Mouse (Mus musculus): ENCODE data around the gene Gm17677. TPM values are rescaled to one million over a fixed set of nuclear protein-coding genes. Genes with fewer than 3 reads are reported as not detected.

Gene Gm17677
- polyA plus RNA-seq (2015; fragmentation: Nextera tagmentation; extraction: Ambion mirVana), result not detected in 2 replicates

- no peak for TF ChIP-seq CTCF (IDR thresholded peaks at IDR 0.05; ENCODE audit: low read depth)
- no peak within 1 kb of the TSS for H3K4me3 ChIP-seq (ENCODE audit: low read depth, low read length)
- ATAC-seq, result no peak
Observed at GRCm38 (mm10) chr9:35740749-35741148, at the start of gene Gm17677. Gene Gm17677 (plus strand): TSS chr9:35741049.

GRCm38 (mm10) chr9:35691924-35692323 is 48.9 kb upstream of the Gm17677 start:
- Histone ChIP-seq H3K4me1 (replicated peaks; ENCODE audit: control insufficient read depth, insufficient read depth, low read length) (no peaks in the 10 kb centered on the region), H3K36me3 (ENCODE audit: control insufficient read depth, insufficient read depth) (no peaks in the 10 kb centered on the region), H3K27me3 (replicated peaks; ENCODE audit: control insufficient read depth, insufficient read depth, low read length) (no peaks in the 10 kb centered on the region), H3K9ac (ENCODE audit: low read depth, low read length) (no peak overlapping the region), H3K9me3 (ENCODE audit: control insufficient read depth) (no peaks in the 10 kb centered on the region), H3K4me3 (ENCODE audit: low read depth, low read length) (no peak overlapping the region), H3K27ac (ENCODE audit: low read depth, low read length) (no peak overlapping the region), H3K4me2 (replicated peaks; ENCODE audit: low read depth) (no peak overlapping the region)
- no peak for ATAC-seq
- TF ChIP-seq CTCF (IDR thresholded peaks at IDR 0.05; ENCODE audit: low read depth), result no peak

More at GRCm38 (mm10) chr9:35740749-35741148, at the start of gene Gm17677:
- Histone ChIP-seq H3K36me3 (ENCODE audit: control insufficient read depth, insufficient read depth) (no peaks in the 10 kb centered on the region), H3K9me3 (ENCODE audit: control insufficient read depth) (no peaks in the 10 kb centered on the region), H3K9ac (ENCODE audit: low read depth, low read length) (no peak within 1 kb of the TSS), H3K27me3 (replicated peaks; ENCODE audit: control insufficient read depth, insufficient read depth, low read length) (no peaks in the 10 kb centered on the region), H3K4me2 (replicated peaks; ENCODE audit: low read depth) (no peak within 1 kb of the TSS), H3K27ac (ENCODE audit: low read depth, low read length) (no peak within 1 kb of the TSS), H3K4me1 (replicated peaks; ENCODE audit: control insufficient read depth, insufficient read depth, low read length) (no peaks in the 10 kb centered on the region)

GRCm38 (mm10) chr9:35707265-35707664 is 33.6 kb upstream of the Gm17677 start:
- Histone ChIP-seq H3K27me3 (replicated peaks; ENCODE audit: control insufficient read depth, insufficient read depth, low read length) (no peaks in the 10 kb centered on the region), H3K36me3 (ENCODE audit: control insufficient read depth, insufficient read depth) (no peaks in the 10 kb centered on the region), H3K4me2 (replicated peaks; ENCODE audit: low read depth) (no peak overlapping the region), H3K4me3 (ENCODE audit: low read depth, low read length) (no peak overlapping the region), H3K27ac (ENCODE audit: low read depth, low read length) (no peak overlapping the region), H3K9me3 (ENCODE audit: control insufficient read depth) (no peaks in the 10 kb centered on the region), H3K4me1 (replicated peaks; ENCODE audit: control insufficient read depth, insufficient read depth, low read length) (no peaks in the 10 kb centered on the region), H3K9ac (ENCODE audit: low read depth, low read length) (no peak overlapping the region)
- no peak for ATAC-seq
- TF ChIP-seq CTCF (IDR thresholded peaks at IDR 0.05; ENCODE audit: low read depth), result peak; percentile 43

- ATAC-seq, result no peak
- Histone ChIP-seq H3K9ac (ENCODE audit: low read depth, low read length) (no peak overlapping the region), H3K36me3 (ENCODE audit: control insufficient read depth, insufficient read depth) (no peaks in the 10 kb centered on the region), H3K27ac (ENCODE audit: low read depth, low read length) (no peak overlapping the region), H3K4me3 (ENCODE audit: low read depth, low read length) (no peak overlapping the region), H3K27me3 (replicated peaks; ENCODE audit: control insufficient read depth, insufficient read depth, low read length) (no peaks in the 10 kb centered on the region), H3K4me1 (replicated peaks; ENCODE audit: control insufficient read depth, insufficient read depth, low read length) (no peaks in the 10 kb centered on the region), H3K9me3 (ENCODE audit: control insufficient read depth) (no peaks in the 10 kb centered on the region), H3K4me2 (replicated peaks; ENCODE audit: low read depth) (no peak overlapping the region)
- TF ChIP-seq CTCF (IDR thresholded peaks at IDR 0.05; ENCODE audit: low read depth), result no peak
Observed at GRCm38 (mm10) chr9:35756843-35757242, 16.0 kb downstream of the Gm17677 start.

GRCm38 (mm10) chr9:35778009-35778408 is 37.2 kb downstream of the Gm17677 start, which contains the start of gene Gm17727:
Gene Gm17727 (minus strand): TSS chr9:35778109.
- H3K9me3 ChIP-seq (ENCODE audit: control insufficient read depth), result no peaks in the 10 kb centered on the region
- no peak within 1 kb of the TSS for H3K27ac ChIP-seq (ENCODE audit: low read depth, low read length)
- no peaks in the 10 kb centered on the region for H3K27me3 ChIP-seq (replicated peaks; ENCODE audit: control insufficient read depth, insufficient read depth, low read length)
- no peak within 1 kb of the TSS for H3K4me2 ChIP-seq (replicated peaks; ENCODE audit: low read depth)
- no peak within 1 kb of the TSS for H3K4me3 ChIP-seq (ENCODE audit: low read depth, low read length)
- H3K4me1 ChIP-seq (replicated peaks; ENCODE audit: control insufficient read depth, insufficient read depth, low read length), result no peaks in the 10 kb centered on the region
- no peaks in the 10 kb centered on the region for H3K36me3 ChIP-seq (ENCODE audit: control insufficient read depth, insufficient read depth)
- H3K9ac ChIP-seq (ENCODE audit: low read depth, low read length), result no peak within 1 kb of the TSS
- ATAC-seq, result no peak
- 59% methylated on average over 3 of the region's 3 CpGs for WGBS
- no peak for TF ChIP-seq CTCF (IDR thresholded peaks at IDR 0.05; ENCODE audit: low read depth)

- no peak for TF ChIP-seq CTCF (IDR thresholded peaks at IDR 0.05; ENCODE audit: low read depth)
- Histone ChIP-seq H3K4me3 (ENCODE audit: low read depth, low read length) (no peak within 1 kb of the TSS), H3K4me2 (replicated peaks; ENCODE audit: low read depth) (no peak within 1 kb of the TSS), H3K27me3 (replicated peaks; ENCODE audit: control insufficient read depth, insufficient read depth, low read length) (no peaks in the 10 kb centered on the region), H3K9ac (ENCODE audit: low read depth, low read length) (no peak within 1 kb of the TSS), H3K4me1 (replicated peaks; ENCODE audit: control insufficient read depth, insufficient read depth, low read length) (no peaks in the 10 kb centered on the region), H3K27ac (ENCODE audit: low read depth, low read length) (no peak within 1 kb of the TSS), H3K36me3 (ENCODE audit: control insufficient read depth, insufficient read depth) (no peaks in the 10 kb centered on the region), H3K9me3 (ENCODE audit: control insufficient read depth) (no peaks in the 10 kb centered on the region)
- 86% methylated on average over 3 of the region's 3 CpGs for WGBS
- no peak for ATAC-seq
Observed at GRCm38 (mm10) chr9:35790001-35790400, 49.2 kb downstream of the Gm17677 start, which contains the start of the genes Gm27235 and D730048I06Rik. Gene Gm27235 (minus strand): TSS chr9:35790101. Gene D730048I06Rik (minus strand): TSS chr9:35790112.

Other genes with a start within 250 kb of the Gm17677 start
- gene Gm1113, start 222.8 kb upstream of the Gm17677 start, polyA plus RNA-seq (2015; fragmentation: Nextera tagmentation; extraction: Ambion mirVana), result not detected in 2 replicates
- gene Ddx25, start 182.5 kb upstream of the Gm17677 start, polyA plus RNA-seq (2015; fragmentation: Nextera tagmentation; extraction: Ambion mirVana), result 0.27 and 0.50 TPM in 2 replicates
- gene Pus3, start 182.5 kb upstream of the Gm17677 start, polyA plus RNA-seq (2015; fragmentation: Nextera tagmentation; extraction: Ambion mirVana), result 6.5 and 6.6 TPM in 2 replicates
- 0.27 and 0.31 TPM in 2 replicates for gene Pate2, start 170.8 kb upstream of the Gm17677 start, polyA plus RNA-seq (2015; fragmentation: Nextera tagmentation; extraction: Ambion mirVana)
- 4.2 and 4.9 TPM in 2 replicates for gene Hyls1, start 170.7 kb upstream of the Gm17677 start, polyA plus RNA-seq (2015; fragmentation: Nextera tagmentation; extraction: Ambion mirVana)
- not detected in 2 replicates for gene Pate4, start 129.1 kb upstream of the Gm17677 start, polyA plus RNA-seq (2015; fragmentation: Nextera tagmentation; extraction: Ambion mirVana)
- gene Pate3, start 92.8 kb upstream of the Gm17677 start, polyA plus RNA-seq (2015; fragmentation: Nextera tagmentation; extraction: Ambion mirVana), result not detected in 2 replicates
- gene Pate1, start 53.7 kb upstream of the Gm17677 start, polyA plus RNA-seq (2015; fragmentation: Nextera tagmentation; extraction: Ambion mirVana), result not detected in 2 replicates
- not detected in 2 replicates for gene Gm17727, start 37.1 kb downstream of the Gm17677 start, polyA plus RNA-seq (2015; fragmentation: Nextera tagmentation; extraction: Ambion mirVana)
- gene Gm27235, start 49.1 kb downstream of the Gm17677 start, polyA plus RNA-seq (2015; fragmentation: Nextera tagmentation; extraction: Ambion mirVana), result not detected in 2 replicates
- gene D730048I06Rik, start 49.1 kb downstream of the Gm17677 start, polyA plus RNA-seq (2015; fragmentation: Nextera tagmentation; extraction: Ambion mirVana), result not detected in 2 replicates
- not detected in 2 replicates for gene 9230110F15Rik, start 103.1 kb downstream of the Gm17677 start, polyA plus RNA-seq (2015; fragmentation: Nextera tagmentation; extraction: Ambion mirVana)
- gene 9230113P08Rik, start 167.4 kb downstream of the Gm17677 start, polyA plus RNA-seq (2015; fragmentation: Nextera tagmentation; extraction: Ambion mirVana), result not detected in 2 replicates